Mouse (Mus musculus): ENCODE results near the gene Slc8a2. TPM values are rescaled to one million over a fixed set of nuclear protein-coding genes. Genes with fewer than 3 reads are reported as not detected.

Slc8a2 gene
- polyA plus RNA-seq, 1 experiment = 0.38 TPM

DNA sequence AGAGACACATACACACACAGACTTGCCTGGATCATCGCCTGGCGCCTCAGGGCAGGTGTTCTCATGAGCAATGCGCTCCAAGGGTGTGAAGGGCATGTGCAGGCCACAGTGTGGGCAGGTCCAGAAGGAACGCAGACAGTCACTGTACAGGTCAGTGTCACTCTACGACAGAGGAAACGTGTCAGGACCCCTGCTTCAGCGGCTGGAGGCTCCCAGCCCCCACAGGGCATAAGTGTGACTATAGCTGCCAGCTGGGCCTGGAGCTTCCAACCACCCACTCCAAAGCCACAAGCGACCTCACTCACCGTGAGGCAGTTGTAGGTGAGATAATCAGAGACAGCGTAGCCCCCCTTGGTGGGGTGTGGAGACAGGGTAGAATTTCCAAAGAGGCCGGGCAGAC, 68.9 kb downstream of the Slc8a2 start:
- Histone ChIP-seq H3K4me1 (ENCODE audit: control insufficient read depth, insufficient read depth, low read length) (peaks cover 12% of the 10 kb centered on the region), H3K36me3 (ENCODE audit: control insufficient read depth, insufficient read depth, low read length) (no peaks in the 10 kb centered on the region), H3K27ac (ENCODE audit: insufficient read depth, low read depth, low read length) (no peak overlapping the region), H3K27me3 (replicated peaks; ENCODE audit: control insufficient read depth, insufficient read depth, low read length) (no peaks in the 10 kb centered on the region), H3K4me3 (ENCODE audit: insufficient read depth, low read depth, low read length) (no peak overlapping the region)
- WGBS = 85% methylated on average over 11 of the region's 11 CpGs
- TF ChIP-seq POLR2A (IDR thresholded peaks at IDR 0.05; ENCODE audit: low read depth, low read length) = no peak
- TF ChIP-seq CTCF (conservative IDR thresholded peaks at IDR 0.05; ENCODE audit: insufficient read depth, insufficient read length, low read depth, low read length) = no peak
- no peak for DNase-seq

DNA sequence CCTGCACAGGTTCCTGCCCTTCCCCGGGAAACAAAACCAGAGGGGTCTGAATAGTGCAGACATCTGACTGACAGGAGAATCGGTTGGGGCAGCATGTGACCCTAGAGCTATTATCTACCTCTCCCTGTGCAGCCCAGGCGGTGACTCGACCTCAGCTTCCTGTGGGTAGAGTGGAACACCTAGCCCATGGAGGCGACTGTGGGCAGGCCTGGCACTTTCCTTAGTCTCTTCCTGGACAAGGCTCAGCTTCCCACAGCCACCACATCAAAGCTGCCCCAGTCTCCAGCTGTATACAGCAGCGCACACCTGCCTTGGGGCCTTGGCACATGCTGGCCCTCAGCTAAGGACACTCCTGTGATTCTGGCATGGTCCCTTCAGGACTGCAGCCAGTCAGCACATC, 71.5 kb downstream of the Slc8a2 start:
- no peak for DNase-seq
- 82% methylated on average over 6 of the region's 6 CpGs for WGBS
- no peaks in the 10 kb centered on the region for H3K27me3 ChIP-seq (replicated peaks; ENCODE audit: control insufficient read depth, insufficient read depth, low read length)
- H3K36me3 ChIP-seq (ENCODE audit: control insufficient read depth, insufficient read depth, low read length) = no peaks in the 10 kb centered on the region
- H3K4me3 ChIP-seq (ENCODE audit: insufficient read depth, low read depth, low read length) = no peak overlapping the region
- H3K27ac ChIP-seq (ENCODE audit: insufficient read depth, low read depth, low read length) = no peak overlapping the region
- no peak for TF ChIP-seq POLR2A (IDR thresholded peaks at IDR 0.05; ENCODE audit: low read depth, low read length)
- no peak for TF ChIP-seq CTCF (conservative IDR thresholded peaks at IDR 0.05; ENCODE audit: insufficient read depth, insufficient read length, low read depth, low read length)
- H3K4me1 ChIP-seq (ENCODE audit: control insufficient read depth, insufficient read depth, low read length) = peaks cover 24% of the 10 kb centered on the region

DNA sequence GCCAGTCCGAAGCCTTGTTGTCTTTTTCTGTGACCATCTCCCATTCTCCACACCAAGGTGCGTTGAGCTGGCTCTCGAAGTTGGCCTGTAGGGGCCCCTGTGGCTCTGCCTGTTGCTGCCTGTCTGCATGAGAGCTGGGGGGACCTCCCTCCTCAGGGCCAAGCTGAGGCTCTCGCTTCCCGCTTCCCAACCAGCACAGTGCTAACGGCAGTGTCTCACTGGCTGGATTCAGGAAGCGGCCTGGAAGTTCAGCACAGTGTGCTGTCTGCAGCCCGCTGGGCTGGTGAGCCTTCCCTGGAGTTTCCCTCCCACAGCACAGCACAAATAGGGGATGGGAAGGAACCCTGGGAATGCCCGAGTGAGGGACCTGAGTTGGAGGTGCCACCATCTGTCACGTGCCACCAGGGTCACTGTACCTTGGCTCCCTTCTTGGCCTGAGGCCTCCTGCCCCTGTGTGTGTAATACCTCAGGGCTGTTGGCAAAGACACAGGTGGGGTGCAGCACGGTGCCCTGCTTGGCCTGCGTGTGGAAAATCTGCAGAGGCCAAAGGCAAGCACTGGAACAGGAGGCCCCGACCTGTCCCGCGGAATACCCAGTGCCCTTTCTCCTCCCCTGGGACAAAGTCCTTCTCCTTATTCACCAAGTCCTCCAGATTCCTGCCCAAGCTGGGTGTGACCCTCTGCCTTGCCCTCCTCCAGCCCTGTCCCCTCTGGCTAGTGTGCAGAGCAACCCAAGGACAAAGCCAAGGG, 73.3 kb downstream of the Slc8a2 start:
- Histone ChIP-seq H3K36me3 (ENCODE audit: control insufficient read depth, insufficient read depth, low read length) (no peaks in the 10 kb centered on the region), H3K4me1 (ENCODE audit: control insufficient read depth, insufficient read depth, low read length) (peaks cover 24% of the 10 kb centered on the region), H3K27me3 (replicated peaks; ENCODE audit: control insufficient read depth, insufficient read depth, low read length) (no peaks in the 10 kb centered on the region), H3K4me3 (ENCODE audit: insufficient read depth, low read depth, low read length) (no peak overlapping the region), H3K27ac (ENCODE audit: insufficient read depth, low read depth, low read length) (peak overlapping the region; percentile 89)
- WGBS = 47% methylated on average over 15 of the region's 15 CpGs
- DNase-seq = peak; percentile 94
- no peak for TF ChIP-seq POLR2A (IDR thresholded peaks at IDR 0.05; ENCODE audit: low read depth, low read length)
- no peak for TF ChIP-seq CTCF (conservative IDR thresholded peaks at IDR 0.05; ENCODE audit: insufficient read depth, insufficient read length, low read depth, low read length)

DNA sequence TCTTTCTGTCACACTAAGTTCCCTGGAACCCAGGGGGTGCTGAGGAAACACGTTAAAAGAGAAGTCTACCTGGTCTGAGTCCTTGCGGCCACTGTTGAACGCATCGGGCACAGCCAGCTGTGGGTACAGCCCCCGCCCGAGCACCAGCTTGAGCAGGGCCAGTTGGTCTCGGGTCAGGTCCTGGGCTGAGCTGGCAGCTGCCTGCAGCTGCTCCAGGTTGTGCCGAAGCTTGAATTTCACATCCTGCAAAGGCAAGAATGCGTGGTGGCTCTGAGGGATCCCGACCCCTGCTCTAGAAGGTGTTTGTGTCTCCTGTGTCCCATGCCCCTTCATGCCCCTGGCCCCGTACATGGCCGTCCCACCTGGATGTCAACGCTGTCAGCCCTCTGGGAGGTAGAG, 73.9 kb downstream of the Slc8a2 start:
- no peak for DNase-seq
- H3K27me3 ChIP-seq (replicated peaks; ENCODE audit: control insufficient read depth, insufficient read depth, low read length) = no peaks in the 10 kb centered on the region
- peak overlapping the region; percentile 89 for H3K27ac ChIP-seq (ENCODE audit: insufficient read depth, low read depth, low read length)
- 51% methylated on average over 13 of the region's 13 CpGs for WGBS
- TF ChIP-seq CTCF (conservative IDR thresholded peaks at IDR 0.05; ENCODE audit: insufficient read depth, insufficient read length, low read depth, low read length) = no peak
- TF ChIP-seq POLR2A (IDR thresholded peaks at IDR 0.05; ENCODE audit: low read depth, low read length) = no peak
- no peak overlapping the region for H3K4me3 ChIP-seq (ENCODE audit: insufficient read depth, low read depth, low read length)
- H3K36me3 ChIP-seq (ENCODE audit: control insufficient read depth, insufficient read depth, low read length) = no peaks in the 10 kb centered on the region
- peaks cover 24% of the 10 kb centered on the region for H3K4me1 ChIP-seq (ENCODE audit: control insufficient read depth, insufficient read depth, low read length)

DNA sequence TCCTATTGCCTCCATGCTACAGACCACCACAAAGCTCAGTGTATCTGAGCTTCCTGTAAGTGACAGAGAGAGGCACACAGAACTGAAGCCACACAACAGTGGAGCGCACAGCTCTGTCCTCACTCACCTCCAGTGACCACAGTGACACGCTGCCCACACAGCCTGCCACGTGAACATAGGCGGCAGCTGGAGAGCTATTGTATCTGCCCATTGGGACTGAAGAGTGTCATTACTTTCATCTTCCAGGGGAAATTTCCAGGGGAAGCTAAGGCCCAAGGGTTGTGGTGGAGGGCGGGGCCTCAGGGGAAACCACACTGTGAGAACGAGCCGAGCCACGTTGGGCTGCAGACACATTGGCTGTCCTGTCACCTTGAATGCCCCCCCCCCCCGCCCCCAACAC, 75.2 kb downstream of the Slc8a2 start:
- DNase-seq = no peak
- no peaks in the 10 kb centered on the region for H3K27me3 ChIP-seq (replicated peaks; ENCODE audit: control insufficient read depth, insufficient read depth, low read length)
- peaks cover 24% of the 10 kb centered on the region for H3K4me1 ChIP-seq (ENCODE audit: control insufficient read depth, insufficient read depth, low read length)
- H3K4me3 ChIP-seq (ENCODE audit: insufficient read depth, low read depth, low read length) = no peak overlapping the region
- no peaks in the 10 kb centered on the region for H3K36me3 ChIP-seq (ENCODE audit: control insufficient read depth, insufficient read depth, low read length)
- no peak for TF ChIP-seq POLR2A (IDR thresholded peaks at IDR 0.05; ENCODE audit: low read depth, low read length)
- no peak for TF ChIP-seq CTCF (conservative IDR thresholded peaks at IDR 0.05; ENCODE audit: insufficient read depth, insufficient read length, low read depth, low read length)
- WGBS = 60% methylated on average over 9 of the region's 9 CpGs
- H3K27ac ChIP-seq (ENCODE audit: insufficient read depth, low read depth, low read length) = peak overlapping the region; percentile 18

DNA sequence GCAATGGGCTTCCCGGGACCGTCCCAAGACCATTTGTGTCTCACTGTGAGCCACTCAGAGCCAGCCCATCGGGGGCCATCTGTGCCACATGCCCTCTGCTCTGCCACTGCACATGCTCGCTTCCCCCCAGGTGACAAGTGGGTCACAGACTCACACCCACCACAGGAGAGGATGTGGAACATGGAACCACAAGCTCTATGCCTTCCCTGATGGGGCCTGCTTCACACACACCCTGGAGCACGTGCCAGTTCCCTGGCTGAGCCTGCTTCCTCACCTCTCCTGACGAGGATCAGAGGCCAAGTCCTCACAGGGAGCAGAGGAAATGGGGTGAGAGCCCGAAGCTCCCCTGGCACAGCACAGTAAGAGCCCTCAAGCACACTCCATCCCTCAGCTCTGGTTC, 77.5 kb downstream of the Slc8a2 start:
- Histone ChIP-seq H3K27me3 (replicated peaks; ENCODE audit: control insufficient read depth, insufficient read depth, low read length) (no peaks in the 10 kb centered on the region), H3K27ac (ENCODE audit: insufficient read depth, low read depth, low read length) (no peak overlapping the region), H3K4me1 (ENCODE audit: control insufficient read depth, insufficient read depth, low read length) (peaks cover 24% of the 10 kb centered on the region), H3K36me3 (ENCODE audit: control insufficient read depth, insufficient read depth, low read length) (no peaks in the 10 kb centered on the region), H3K4me3 (ENCODE audit: insufficient read depth, low read depth, low read length) (no peak overlapping the region)
- WGBS = 74% methylated on average over 7 of the region's 7 CpGs
- TF ChIP-seq CTCF (conservative IDR thresholded peaks at IDR 0.05; ENCODE audit: insufficient read depth, insufficient read length, low read depth, low read length) = no peak
- TF ChIP-seq POLR2A (IDR thresholded peaks at IDR 0.05; ENCODE audit: low read depth, low read length) = no peak
- no peak for DNase-seq

DNA sequence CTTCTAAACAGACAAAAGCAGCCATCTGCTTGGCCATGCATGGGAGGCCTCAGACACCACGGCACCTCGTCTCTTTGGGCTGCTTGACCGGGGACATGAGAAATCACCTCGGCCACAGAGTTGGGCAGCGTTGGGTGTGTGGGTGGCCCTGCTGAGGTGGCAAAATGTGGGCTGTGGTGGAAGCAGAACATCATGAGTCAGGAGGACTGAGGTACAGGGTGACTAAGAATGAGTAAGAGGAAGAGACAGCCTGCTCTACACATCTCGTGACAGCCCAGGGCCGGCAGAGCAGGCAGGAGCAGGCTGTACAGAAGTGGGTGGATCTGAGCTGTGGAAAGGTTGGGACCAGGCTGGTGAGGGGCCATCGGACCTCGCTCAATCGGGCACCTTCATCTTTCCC, 77.9 kb downstream of the Slc8a2 start:
- 73% methylated on average over 10 of the region's 10 CpGs for WGBS
- Histone ChIP-seq H3K27me3 (replicated peaks; ENCODE audit: control insufficient read depth, insufficient read depth, low read length) (no peaks in the 10 kb centered on the region), H3K4me3 (ENCODE audit: insufficient read depth, low read depth, low read length) (no peak overlapping the region), H3K27ac (ENCODE audit: insufficient read depth, low read depth, low read length) (no peak overlapping the region), H3K4me1 (ENCODE audit: control insufficient read depth, insufficient read depth, low read length) (peaks cover 20% of the 10 kb centered on the region), H3K36me3 (ENCODE audit: control insufficient read depth, insufficient read depth, low read length) (no peaks in the 10 kb centered on the region)
- TF ChIP-seq POLR2A (IDR thresholded peaks at IDR 0.05; ENCODE audit: low read depth, low read length) (no peak), CTCF (conservative IDR thresholded peaks at IDR 0.05; ENCODE audit: insufficient read depth, insufficient read length, low read depth, low read length) (no peak)
- peak; percentile 26 for DNase-seq
